Mouse (Mus musculus): ENCODE results near the gene Ksr2. TPM values are rescaled to one million over a fixed set of nuclear protein-coding genes. Genes with fewer than 3 reads are reported as not detected.
A peak's percentile ranks its signal among the peaks of the same experiment; 100 is the strongest.

The Ksr2 gene
- polyA plus RNA-seq, 1 experiment from 2014 or later, result 0.36 TPM

DNA sequence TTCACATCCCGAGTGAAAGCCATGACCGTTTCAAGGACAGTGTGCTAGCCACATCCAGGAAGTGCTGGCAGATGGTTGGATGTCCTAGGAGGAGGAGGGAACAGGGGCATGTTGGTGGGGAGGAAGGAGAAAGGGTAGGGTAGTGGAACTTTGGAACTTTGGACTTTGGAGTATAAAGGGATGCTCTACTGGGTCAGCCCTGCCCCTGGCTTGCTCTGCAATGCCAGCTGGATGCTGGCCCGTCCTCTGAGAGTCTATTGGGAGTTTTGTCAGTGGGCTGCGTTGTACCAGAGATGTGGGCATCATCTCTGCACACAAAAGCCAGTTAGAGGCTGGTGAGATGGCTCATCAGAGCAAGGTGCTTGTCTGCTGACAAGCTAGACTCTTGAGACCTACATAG lies 107.4 kb downstream of the Ksr2 start:
- H3K36me3 ChIP-seq (ENCODE audit: insufficient read depth), result no peaks in the 10 kb centered on the region
- no peak for TF ChIP-seq CTCF (IDR thresholded peaks at IDR 0.05; ENCODE audit: low read depth)
- H3K4me1 ChIP-seq (ENCODE audit: insufficient read depth), result no peaks in the 10 kb centered on the region
- WGBS, result 68% methylated on average over 4 of the region's 4 CpGs
- ATAC-seq (ENCODE audit: insufficient read depth) (no peak), DNase-seq (no peak)
- H3K27me3 ChIP-seq (ENCODE audit: insufficient read depth, low read length), result no peaks in the 10 kb centered on the region
- H3K4me3 ChIP-seq (ENCODE audit: low read depth, low read length), result no peak overlapping the region
- no peak overlapping the region for H3K4me2 ChIP-seq
- no peak overlapping the region for H3K9ac ChIP-seq
- H3K9me3 ChIP-seq (ENCODE audit: low read depth, low read length), result no peaks in the 10 kb centered on the region
- H3K27ac ChIP-seq (ENCODE audit: low read depth), result no peak overlapping the region

GRCm38 (mm10) chr5:117521701-117522100 lies 107.9 kb downstream of the Ksr2 start:
- no peaks in the 10 kb centered on the region for H3K27me3 ChIP-seq (ENCODE audit: insufficient read depth, low read length)
- H3K27ac ChIP-seq (ENCODE audit: low read depth), result no peak overlapping the region
- no peaks in the 10 kb centered on the region for H3K4me1 ChIP-seq (ENCODE audit: insufficient read depth)
- H3K4me2 ChIP-seq, result no peak overlapping the region
- no peaks in the 10 kb centered on the region for H3K9me3 ChIP-seq (ENCODE audit: low read depth, low read length)
- no peak overlapping the region for H3K9ac ChIP-seq
- no peak for TF ChIP-seq CTCF (IDR thresholded peaks at IDR 0.05; ENCODE audit: low read depth)
- H3K4me3 ChIP-seq (ENCODE audit: low read depth, low read length), result no peak overlapping the region
- 81% methylated on average over 4 of the region's 4 CpGs for WGBS
- ATAC-seq (ENCODE audit: insufficient read depth), result no peak
- no peaks in the 10 kb centered on the region for H3K36me3 ChIP-seq (ENCODE audit: insufficient read depth)
- no peak for DNase-seq

- WGBS, result 64% methylated on average over 4 of the region's 4 CpGs
- ATAC-seq (ENCODE audit: insufficient read depth), result no peak
- TF ChIP-seq CTCF (IDR thresholded peaks at IDR 0.05; ENCODE audit: low read depth), result peak; percentile 36
- DNase-seq, result no peak
- no peaks in the 10 kb centered on the region for H3K4me1 ChIP-seq (ENCODE audit: insufficient read depth)
- no peaks in the 10 kb centered on the region for H3K9me3 ChIP-seq (ENCODE audit: low read depth, low read length)
- H3K9ac ChIP-seq, result no peak overlapping the region
- H3K4me2 ChIP-seq, result no peak overlapping the region
- no peaks in the 10 kb centered on the region for H3K27me3 ChIP-seq (ENCODE audit: insufficient read depth, low read length)
- no peaks in the 10 kb centered on the region for H3K36me3 ChIP-seq (ENCODE audit: insufficient read depth)
- H3K27ac ChIP-seq (ENCODE audit: low read depth), result no peak overlapping the region
- H3K4me3 ChIP-seq (ENCODE audit: low read depth, low read length), result no peak overlapping the region
Measured at GRCm38 (mm10) chr5:117522471-117522870, 108.7 kb downstream of the Ksr2 start.

GRCm38 (mm10) chr5:117523010-117523409 lies 109.2 kb downstream of the Ksr2 start:
- no peaks in the 10 kb centered on the region for H3K4me1 ChIP-seq (ENCODE audit: insufficient read depth)
- TF ChIP-seq CTCF (IDR thresholded peaks at IDR 0.05; ENCODE audit: low read depth), result no peak
- no peak overlapping the region for H3K4me3 ChIP-seq (ENCODE audit: low read depth, low read length)
- DNase-seq, result no peak
- ATAC-seq (ENCODE audit: insufficient read depth), result no peak
- no peak overlapping the region for H3K4me2 ChIP-seq
- no peak overlapping the region for H3K27ac ChIP-seq (ENCODE audit: low read depth)
- no peaks in the 10 kb centered on the region for H3K36me3 ChIP-seq (ENCODE audit: insufficient read depth)
- H3K9ac ChIP-seq, result no peak overlapping the region
- no peaks in the 10 kb centered on the region for H3K9me3 ChIP-seq (ENCODE audit: low read depth, low read length)
- no peaks in the 10 kb centered on the region for H3K27me3 ChIP-seq (ENCODE audit: insufficient read depth, low read length)
- WGBS, result 77% methylated on average over 10 of the region's 10 CpGs

DNA sequence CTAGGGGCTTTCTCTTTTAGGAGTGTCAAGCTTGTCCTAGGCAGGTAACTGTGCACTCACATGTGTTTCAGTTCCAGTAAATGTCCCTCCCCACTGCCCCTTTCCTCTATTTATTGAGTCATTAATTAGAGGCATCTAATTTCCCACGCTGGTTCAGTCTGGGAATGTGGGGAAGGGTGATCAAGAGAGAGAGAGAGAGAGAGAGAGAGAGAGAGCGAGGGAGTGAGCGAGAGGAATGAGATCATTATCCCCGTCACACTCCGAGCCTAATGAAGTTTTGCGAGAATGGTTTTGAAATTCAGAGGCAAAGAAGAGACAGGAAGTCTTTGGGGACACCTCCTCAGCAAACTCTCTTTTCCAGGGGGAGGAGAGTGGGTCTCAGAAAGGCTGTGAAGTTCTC lies 117.2 kb downstream of the Ksr2 start:
- H3K4me1 ChIP-seq (ENCODE audit: insufficient read depth), result no peaks in the 10 kb centered on the region
- no peak overlapping the region for H3K4me3 ChIP-seq (ENCODE audit: low read depth, low read length)
- no peaks in the 10 kb centered on the region for H3K36me3 ChIP-seq (ENCODE audit: insufficient read depth)
- H3K27ac ChIP-seq (ENCODE audit: low read depth), result no peak overlapping the region
- H3K4me2 ChIP-seq, result no peak overlapping the region
- ATAC-seq (ENCODE audit: insufficient read depth) (no peak), DNase-seq (no peak)
- 43% methylated on average over 6 of the region's 6 CpGs for WGBS
- peaks cover 18% of the 10 kb centered on the region; the same call in 1 of the 2 replicates for H3K27me3 ChIP-seq (ENCODE audit: insufficient read depth, low read length)
- H3K9ac ChIP-seq, result no peak overlapping the region
- H3K9me3 ChIP-seq (ENCODE audit: low read depth, low read length), result no peaks in the 10 kb centered on the region
- no peak for TF ChIP-seq CTCF (IDR thresholded peaks at IDR 0.05; ENCODE audit: low read depth)

- Histone ChIP-seq H3K36me3 (ENCODE audit: insufficient read depth) (no peaks in the 10 kb centered on the region), H3K9me3 (ENCODE audit: low read depth, low read length) (no peaks in the 10 kb centered on the region), H3K27me3 (ENCODE audit: insufficient read depth, low read length) (peaks cover 3% of the 10 kb centered on the region; the same call in 1 of the 2 replicates), H3K4me1 (ENCODE audit: insufficient read depth) (no peaks in the 10 kb centered on the region), H3K27ac (ENCODE audit: low read depth) (no peak overlapping the region), H3K4me3 (ENCODE audit: low read depth, low read length) (no peak overlapping the region), H3K9ac (no peak overlapping the region), H3K4me2 (no peak overlapping the region)
- no peak for TF ChIP-seq CTCF (IDR thresholded peaks at IDR 0.05; ENCODE audit: low read depth)
- 46% methylated on average over 3 of the region's 3 CpGs for whole genome bisulfite sequencing
- DNase-seq (no peak), ATAC-seq (ENCODE audit: insufficient read depth) (no peak)
Measured at GRCm38 (mm10) chr5:117539221-117539620, 125.4 kb downstream of the Ksr2 start.

DNA sequence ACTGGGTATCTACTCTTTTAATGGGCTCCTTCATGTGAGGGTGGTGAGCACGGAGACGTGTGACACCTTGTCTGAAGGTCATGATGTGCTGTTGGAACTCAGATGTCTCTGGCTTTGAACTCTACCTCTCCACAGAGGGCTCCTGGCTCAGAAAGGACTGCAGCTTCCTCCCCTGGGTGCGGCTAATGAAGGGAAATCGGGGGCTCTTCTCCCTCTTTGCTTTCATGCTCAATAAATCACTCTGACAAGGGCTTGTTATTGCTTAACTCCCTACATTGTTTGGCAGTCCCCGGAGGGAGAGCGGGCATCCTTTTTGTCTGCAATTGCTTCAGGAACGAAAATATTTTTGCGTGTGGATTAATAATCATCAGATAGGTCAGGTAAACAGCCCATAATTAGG lies 127.9 kb downstream of the Ksr2 start:
- Histone ChIP-seq H3K9me3 (ENCODE audit: low read depth, low read length) (no peaks in the 10 kb centered on the region), H3K9ac (no peak overlapping the region), H3K27ac (ENCODE audit: low read depth) (no peak overlapping the region), H3K4me3 (ENCODE audit: low read depth, low read length) (no peak overlapping the region), H3K36me3 (ENCODE audit: insufficient read depth) (no peaks in the 10 kb centered on the region), H3K4me1 (ENCODE audit: insufficient read depth) (no peaks in the 10 kb centered on the region), H3K27me3 (ENCODE audit: insufficient read depth, low read length) (no peaks in the 10 kb centered on the region), H3K4me2 (no peak overlapping the region)
- 39% methylated on average over 8 of the region's 8 CpGs for WGBS
- ATAC-seq (ENCODE audit: insufficient read depth) (no peak), DNase-seq (no peak)
- no peak for TF ChIP-seq CTCF (IDR thresholded peaks at IDR 0.05; ENCODE audit: low read depth)
